Mouse (Mus musculus) cerebellum, adult 11-12 months (tissue): ENCODE measurements around the gene Pgf.
A peak's percentile ranks its signal among the peaks of the same experiment; 100 is the strongest.
"Not testable (repeated sequence)": the region's sequence is repeated elsewhere in the genome, so short reads cannot be mapped to it uniquely, and the experiment has no call there.

Experiments
- DNase-seq: peaks from one replicate; pipeline ENCODE4 v3.0.0; 2022

Gene Pgf

DNA sequence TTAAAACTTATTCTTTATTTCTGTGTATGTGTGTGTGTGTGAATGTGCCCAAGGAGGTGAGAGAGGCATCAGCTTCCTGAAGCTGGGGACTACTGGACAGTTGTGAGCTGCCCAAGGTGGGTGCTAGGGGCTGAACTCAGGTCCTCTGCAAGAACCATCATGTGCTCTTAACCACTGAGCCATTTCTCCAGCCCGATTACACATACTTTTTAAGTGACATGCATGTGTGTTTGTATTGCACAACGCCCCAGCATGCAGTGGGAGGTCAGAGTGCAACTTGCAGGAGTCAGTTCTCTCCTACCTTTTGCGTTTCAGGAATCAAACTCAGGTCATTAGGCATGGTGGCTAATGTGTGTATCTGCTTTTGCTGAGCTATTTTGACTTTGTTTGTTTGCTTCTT, 24.6 kb downstream of the Pgf start:
- DNase-seq: no peak

DNA sequence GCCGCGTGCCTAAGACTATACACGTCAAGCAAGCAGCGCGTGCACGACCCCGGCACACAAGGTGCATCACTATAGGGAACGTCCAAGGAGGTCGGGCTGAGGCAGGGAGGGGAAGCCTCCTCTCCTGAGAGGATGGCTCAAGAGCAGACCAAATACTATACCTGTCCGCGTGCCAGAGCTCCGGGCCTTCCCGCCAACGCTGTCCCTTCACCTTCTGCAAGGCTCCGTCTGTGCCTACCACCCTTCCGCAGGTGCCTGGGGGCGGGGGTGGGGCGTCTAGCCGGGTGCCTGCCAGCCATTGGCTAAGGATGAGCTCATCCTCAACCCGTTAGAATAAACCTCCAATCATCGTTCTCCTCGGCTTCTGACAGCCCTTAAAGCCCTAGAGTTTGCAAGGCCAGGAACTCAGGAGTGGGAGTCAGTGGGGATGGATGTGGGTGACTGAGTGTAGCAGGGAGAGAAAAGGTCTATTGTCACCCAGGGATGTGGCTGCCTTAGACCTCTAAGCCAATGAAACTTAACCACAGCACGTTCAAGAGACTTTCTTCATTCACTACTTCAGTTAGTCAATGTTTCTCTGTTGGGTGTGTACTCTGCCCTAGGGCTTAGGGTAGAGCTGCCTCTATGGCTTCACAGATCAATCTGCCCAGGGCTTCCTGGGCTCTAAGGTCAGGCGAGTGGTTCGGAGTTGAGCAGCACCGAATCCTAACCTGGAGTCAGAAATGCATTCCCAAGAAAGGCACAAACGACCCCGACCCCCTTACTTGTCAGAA, 26.4 kb downstream of the Pgf start, which contains the start of gene Rps6kl1:
Rps6kl1 (minus strand) TSS at position 263 of the 773 bp plus-strand sequence.
- peak; percentile 91 for DNase-seq

DNA sequence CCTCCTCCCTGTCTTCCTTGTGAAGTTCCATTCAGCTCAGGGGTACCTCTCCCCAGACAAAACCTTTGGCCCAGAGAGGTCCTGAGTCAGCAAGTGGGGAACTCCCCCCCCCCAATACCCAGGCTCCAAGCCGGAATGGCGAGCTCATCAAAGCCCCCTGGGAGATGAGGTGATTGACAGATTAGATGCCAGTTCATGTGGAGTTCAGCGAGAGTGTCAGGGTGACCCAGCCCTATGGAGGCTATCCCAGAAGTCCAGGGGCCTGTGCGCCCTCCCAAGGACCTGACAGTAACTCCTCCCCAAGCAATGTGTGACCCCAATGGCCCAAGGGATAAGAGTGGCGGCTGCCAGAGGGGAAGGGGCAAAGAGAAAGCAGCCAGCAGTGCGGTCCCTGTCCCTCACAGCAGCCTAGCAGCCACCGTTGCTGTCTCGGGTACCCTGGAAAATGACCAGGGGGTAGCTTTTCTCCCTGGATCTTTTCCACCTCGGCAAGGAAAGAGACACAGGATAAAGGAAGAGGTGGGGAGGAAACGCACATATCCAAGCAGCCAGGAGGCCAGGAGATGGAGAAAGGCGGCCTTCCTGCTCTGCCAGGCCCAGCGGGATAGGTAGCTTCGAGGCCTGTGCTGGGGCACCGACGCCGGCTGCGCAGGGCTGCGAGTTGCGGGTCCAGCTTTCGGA, 27.1 kb downstream of the Pgf start:
- DNase-seq: peak; percentile 60

DNA sequence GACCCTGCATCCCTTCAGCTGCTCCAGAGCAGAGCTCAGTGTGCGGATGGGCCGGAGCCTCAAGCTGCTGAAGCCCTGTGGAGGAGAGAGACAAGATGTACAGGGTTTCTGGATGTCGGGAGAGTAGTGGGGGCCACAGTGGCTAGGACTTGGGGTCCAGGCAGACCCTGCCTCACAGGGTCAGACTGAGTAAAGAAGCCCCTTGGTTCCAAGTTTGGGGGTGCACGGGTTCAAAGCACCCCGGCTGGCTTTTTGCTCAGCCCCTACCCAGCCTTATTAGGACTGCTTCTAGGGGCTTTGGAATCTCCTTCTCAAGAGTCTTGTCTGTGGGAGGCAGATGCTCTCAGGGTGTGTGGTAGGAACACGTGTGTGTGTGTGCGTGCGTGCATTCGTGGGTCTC, 30.7 kb downstream of the Pgf start:
- no peak for DNase-seq

DNA sequence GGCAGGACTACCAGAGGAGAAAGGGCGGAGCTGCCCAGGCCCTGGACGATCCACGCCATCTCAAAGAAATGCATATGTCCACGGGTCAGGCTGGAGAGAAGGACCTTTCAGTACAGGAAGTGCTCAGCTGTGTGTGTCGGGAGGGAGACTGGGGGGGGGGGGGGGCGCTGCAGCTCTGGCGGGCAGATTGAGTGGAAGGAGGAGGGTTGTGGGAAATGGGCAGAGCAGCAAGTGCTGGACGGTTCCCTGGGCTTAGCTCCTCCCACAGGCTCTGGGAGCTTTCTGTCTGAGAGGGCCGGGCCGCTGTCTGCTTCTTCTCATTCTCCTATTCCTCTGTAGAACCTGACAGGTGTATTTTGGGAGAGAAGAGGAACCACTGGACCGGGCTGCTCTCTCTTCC, 31.2 kb downstream of the Pgf start:
- DNase-seq: no peak

DNA sequence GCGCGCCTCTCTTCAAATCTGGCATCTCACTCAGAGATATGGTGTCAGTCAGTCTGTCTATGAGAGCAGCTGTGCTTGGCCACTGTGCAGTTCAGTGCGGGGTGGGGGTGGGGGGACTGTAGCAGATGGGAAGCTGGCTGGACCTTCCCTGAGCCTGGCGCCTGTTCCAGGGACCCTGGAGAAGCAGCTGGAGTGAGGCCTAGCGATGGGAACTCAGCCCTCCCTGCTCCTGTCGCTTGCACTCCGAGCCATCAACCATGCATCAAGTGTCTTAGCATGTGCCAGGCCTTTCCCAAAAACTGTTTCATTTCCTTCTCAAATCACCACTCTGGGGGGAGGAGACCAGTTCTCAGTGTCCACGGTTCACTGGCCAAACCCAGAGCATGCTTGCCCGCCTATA, 32.0 kb downstream of the Pgf start:
- no peak for DNase-seq

DNA sequence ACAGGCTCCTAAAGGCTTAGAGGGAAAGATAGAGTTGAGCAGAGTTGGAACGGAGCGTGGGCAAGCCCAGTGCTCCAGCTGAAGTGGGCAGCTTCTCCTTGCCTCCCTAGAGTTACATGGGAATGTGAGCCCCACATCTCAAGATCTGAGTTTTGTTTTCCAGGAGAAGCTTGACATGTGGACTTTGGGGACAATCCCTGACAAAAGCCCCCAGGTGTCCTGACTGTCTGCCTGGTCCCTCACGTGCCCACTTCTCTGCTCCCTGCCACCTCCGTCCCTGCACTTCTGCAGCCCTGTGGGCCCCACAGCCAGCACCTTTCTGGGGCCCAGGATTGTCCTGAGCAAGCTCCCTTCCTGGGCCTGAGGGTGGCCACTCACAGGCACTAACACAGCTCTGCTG, 32.8 kb downstream of the Pgf start:
- no peak for DNase-seq

DNA sequence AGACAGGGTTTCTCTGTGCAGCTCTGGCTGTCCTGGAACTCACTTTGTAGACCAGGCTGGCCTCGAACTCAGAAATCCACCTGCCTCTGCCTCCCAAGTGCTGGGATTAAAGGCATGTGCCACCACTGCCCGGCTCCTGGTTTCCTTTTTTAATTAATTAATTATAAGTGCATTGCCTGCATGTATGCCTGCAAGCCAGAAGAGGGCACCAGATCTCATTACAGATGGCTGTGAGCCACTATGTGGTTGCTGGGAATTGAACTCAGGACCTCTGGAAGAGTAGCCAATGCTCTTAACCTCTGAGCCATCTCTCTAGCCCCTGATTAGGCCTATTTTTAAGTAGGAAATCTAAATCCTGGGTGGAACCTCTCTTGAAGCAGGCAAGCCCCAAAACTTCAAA, 33.3 kb downstream of the Pgf start:
- DNase-seq: not testable (repeated sequence)

DNA sequence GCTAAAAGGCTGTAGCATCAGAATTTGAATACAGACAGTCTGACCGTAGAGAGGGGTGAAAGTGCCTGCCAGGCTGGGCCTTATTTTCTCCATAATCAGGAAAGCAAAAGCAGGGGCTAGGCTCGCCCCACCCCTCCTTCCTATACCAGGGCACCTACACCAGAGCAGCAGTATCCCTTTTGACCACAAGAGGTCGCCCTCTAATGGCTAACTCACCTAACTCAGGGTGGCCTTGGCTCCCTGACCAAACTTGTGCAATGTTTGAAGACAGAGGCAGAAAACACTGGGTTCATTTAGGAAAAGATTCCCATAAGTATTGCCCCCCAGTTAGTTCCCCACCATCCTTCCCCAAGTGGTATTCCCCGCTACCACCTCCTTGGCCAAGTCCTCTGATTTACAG, 34.8 kb downstream of the Pgf start:
- peak; percentile 65 for DNase-seq

DNA sequence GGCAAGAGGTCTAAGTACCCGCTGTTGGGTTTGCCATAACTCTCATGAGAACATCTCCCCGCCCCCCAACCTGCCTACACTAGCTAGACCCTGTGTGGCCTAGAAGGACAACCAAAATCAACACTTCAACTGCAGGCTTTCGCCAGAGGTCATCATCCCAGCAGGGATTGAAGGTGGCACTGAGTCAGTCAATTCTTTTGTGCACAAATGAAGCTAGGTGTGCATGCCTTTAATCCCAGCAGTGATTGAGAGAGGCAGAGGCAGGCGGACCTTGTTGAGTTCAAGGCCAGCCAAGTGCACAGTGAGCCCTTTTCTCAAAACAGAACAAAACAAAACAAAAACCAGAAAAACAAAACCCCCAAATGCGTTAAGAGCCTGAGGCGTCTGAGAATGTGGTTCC, 36.5 kb downstream of the Pgf start:
- no peak for DNase-seq

DNA sequence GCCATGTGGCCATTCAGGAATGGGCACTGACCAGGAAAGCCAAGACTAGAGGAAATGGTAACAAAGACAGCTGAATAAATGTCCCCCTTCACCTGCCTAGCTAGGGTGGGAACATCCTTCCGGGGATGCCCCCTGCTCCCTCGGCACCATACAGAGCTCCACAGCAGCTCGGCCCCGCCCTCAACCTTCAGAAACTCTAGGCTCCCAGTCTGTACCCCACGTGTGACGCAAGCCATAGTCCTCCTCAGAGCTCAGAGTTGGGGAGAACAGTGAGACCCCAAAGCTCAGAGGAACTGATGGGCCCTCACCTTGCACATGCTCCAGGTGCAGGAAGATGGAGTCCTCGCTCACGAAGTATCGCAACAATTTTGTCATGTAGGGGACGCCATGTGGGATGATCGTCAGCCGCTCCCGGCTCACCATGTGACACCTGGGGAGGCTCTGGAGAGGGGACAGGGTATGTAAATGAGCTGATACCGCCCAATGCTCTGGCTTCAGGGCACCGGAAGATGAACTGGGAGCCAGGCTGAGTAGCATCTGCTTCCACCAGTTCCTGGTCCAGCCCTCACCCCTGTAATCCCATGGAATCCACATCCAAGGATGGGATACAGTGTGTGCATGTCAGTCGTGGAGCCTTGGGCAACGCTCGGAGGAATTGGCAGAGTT, 37.4 kb downstream of the Pgf start:
- no peak for DNase-seq

DNA sequence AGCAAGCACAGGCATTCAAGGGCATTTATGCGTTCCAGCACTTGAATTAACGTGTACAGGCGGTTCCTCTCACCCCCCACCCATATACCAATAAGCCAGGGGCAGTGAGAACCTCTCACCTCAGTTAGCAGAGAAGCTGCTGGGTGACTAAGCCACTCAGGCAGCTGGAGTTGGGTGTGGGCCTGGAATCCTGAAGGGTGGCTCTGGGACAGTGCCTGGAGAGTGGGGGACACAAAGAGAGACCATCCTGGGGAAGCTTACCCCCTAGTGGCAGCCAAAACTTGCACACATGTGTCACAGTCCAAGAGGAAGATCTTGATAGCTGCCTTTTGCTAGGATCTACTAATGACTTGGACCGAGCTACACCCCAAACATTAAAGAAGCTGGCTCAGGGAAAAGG, 41.0 kb downstream of the Pgf start:
- DNase-seq: no peak

DNA sequence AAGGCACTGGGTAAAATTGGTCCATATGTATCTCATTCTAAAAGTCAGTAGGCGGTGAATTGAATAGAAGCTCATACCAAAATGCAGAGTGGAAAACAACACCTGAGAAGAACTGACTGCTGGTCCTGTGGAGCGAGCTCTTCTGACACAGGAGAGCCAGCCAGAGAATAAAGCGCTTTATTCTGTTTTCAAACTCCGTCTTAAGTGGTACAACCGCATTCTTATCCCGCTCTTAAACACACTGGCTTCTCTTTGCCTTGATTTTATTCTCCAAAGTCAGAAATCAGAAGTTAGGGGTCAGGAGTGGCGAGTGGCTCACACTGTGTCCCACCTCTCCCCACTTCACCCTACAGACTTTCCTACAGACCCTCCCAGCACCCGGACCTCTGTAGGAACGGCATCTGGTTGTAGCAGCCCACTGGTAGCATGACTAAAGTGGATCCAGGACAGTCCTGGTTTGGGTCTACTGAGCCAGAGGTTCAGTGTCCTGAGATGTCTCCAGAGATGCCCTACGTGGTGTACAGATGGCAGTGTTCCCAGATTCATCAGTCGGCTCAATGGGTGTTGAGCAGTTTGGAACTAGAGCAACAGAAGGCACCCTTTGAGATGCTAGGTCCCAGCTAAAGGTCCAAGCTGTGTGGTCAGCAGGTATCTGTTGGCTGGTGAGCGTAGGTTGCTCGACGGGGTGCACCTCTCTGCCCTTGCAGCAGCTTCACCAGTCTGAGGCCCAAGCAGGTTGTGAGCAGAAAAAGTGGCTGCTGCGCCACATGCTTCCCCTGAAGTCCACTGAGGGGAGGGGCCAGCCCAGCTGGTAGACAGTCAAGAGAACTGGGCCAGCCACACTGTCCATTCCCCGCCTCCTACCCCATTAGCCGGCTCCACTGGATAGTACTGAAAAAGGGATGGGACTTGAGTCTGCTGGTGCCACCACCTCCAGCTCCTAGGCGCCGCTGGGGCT, 41.8 kb downstream of the Pgf start:
- no peak for DNase-seq

DNA sequence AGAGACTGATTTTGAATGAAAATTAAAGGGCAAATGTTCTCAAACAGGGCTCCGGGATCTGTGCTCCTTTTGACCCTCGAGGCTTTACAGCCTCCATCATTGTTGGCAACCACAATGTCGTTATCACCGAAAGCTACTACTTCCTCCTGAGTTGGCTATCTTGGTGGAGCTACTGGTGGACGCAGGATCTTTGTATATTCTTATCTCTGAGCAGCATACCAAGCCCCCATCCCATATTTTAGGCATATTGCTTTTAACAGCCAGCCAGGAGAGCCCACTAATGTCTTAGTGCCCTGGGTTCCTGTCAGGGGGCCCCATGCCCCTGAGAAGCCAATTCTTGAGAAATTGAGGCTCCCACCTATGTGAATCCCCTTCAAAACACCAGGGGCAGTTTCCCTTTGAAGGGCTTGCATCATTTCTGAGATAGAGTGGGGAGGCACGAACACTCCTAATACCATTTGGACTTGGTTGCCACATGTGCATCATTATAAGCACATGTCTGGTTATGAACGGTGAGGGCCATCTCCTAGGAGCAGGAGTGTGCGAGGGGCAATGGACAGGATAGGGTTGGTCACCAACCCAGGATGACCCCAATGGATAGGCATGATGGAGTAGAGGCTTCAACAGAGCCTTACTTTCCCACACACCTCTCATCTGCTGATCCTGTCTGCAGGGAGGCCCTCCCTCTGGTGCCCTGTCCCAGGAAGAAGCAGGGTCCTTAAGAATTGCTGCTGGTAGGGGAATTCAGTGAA, 43.4 kb downstream of the Pgf start:
- DNase-seq: no peak

DNA sequence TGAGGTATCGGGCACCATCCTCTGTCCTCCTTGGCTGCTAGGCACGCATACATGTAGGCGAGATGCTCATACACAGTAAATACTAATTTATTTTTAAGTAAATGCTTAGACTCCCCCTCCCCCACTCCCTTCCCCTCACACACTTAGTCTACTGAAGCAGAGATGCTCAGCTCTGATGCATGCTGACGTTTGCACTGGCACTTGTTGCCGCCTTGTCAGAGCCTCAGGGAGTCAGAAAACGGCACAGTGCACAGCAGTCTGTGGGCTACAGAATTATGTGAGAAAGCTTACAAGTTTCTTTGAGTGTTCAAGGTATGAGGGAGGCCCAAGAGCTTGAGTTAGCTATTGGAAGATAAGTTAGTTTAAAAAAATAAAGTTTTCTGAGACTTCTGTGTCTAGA, 46.2 kb downstream of the Pgf start:
- DNase-seq: no peak

DNA sequence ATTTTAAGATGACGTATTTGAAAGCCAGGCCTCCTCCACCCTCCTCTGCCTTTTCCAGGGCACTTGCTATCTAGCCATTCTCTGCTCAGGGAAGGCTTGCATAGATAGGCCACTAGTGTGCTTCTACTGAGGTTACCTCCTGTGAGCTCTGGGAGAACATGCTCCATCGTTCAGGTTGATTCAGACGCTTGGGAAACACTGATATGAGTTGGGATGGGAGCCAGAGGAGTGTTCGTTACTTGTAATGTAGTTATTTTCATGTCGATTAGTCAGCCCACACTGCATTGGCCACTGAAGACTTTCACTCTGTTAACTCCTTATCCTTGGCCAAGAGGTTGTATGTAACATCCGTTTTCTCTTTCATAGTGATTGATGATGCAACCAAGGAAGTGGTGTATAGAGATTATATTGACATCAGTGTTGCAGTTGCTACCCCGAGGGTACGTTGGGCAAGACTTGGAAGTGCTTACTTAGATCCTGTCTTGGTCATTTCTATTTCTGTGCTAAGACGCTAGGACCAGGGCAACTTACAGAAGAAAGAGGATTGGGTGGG, 48.1 kb downstream of the Pgf start:
- no peak for DNase-seq

DNA sequence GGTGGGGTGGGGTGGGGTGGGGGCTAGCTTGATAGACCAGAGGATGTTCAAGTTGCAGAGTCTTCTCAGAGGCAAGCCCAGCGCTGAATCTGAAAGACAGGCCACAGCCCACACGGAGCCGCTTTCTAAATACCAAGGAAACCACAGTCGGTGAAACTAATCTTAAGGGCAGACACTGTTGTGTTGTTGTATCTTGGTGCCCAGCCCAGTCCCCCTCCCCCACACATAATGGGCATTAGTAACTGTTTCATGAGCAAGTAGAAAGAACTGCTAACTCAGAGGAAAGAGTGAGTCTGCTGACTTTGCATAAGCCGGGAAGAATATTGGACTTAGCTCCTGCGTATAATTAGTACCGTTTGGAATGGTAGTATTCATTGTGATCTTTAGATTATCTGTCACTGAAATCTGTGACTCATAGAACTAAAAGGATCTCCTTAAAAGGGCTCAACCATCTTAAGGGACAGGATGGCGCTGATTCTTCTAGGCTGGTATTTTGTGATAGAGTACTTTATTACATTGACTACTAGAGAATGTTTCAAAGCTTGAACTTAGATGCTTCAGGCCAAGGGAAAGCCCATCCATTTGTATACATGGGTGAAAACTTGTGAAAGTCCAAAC, 50.5 kb downstream of the Pgf start:
- DNase-seq: no peak

DNA sequence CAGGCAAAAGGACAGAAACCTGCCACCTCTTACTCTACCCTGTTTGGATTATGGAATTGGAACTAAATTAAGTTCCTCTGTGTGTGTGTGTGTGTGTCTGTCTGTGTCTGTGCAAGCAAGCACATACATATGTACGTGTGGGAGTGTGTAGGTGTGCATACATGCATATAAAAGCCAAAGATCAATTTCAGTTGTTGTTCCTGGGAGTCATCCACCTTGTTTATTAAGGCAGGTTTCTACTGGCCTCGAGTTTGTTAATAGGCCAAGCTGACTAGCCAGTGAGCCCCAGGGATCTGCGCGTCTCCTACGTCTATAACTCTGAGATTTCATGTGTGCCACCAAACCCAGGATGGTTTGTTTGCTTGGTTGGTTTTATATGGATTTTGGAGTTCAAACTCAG, 52.8 kb downstream of the Pgf start:
- no peak for DNase-seq

DNA sequence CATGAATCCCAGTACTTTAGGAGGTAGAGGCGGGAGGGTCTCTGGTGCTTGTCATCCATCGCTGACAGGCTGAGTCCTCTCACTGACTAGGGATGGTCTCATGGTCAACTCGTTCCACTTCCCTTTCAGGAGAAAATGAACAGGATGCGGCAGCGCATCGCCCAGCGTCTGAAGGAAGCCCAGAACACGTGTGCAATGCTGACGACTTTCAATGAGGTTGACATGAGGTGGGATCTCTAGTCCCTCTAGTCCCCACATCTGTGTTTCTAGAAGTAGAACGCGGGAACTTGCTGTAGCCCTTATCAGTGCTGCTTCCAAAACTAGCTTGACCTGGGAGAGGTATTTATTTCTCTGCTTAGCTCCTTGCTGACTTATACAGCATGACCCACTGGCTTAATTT, 53.9 kb downstream of the Pgf start:
- no peak for DNase-seq

DNA sequence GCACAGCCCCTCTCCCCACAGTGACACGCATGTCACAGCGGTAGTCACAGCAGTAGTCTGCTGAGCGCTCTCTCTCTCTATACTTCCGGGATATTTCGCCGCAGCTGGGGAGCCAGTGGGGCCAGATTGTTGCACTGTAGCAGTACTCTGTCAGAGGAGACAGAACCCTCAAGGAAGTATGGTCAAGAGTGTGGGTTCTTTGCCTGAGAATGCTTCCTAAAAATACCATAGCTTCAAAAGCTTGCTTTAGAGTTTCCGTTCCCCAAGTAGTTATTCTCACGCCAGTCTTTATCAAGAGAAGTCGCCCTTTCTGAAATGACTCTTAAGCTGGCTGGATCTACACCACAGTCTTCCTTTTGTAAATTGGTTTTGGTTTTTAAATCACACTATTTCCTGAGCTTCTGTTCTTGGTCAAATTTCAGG, 54.5 kb downstream of the Pgf start:
- DNase-seq: no peak

DNA sequence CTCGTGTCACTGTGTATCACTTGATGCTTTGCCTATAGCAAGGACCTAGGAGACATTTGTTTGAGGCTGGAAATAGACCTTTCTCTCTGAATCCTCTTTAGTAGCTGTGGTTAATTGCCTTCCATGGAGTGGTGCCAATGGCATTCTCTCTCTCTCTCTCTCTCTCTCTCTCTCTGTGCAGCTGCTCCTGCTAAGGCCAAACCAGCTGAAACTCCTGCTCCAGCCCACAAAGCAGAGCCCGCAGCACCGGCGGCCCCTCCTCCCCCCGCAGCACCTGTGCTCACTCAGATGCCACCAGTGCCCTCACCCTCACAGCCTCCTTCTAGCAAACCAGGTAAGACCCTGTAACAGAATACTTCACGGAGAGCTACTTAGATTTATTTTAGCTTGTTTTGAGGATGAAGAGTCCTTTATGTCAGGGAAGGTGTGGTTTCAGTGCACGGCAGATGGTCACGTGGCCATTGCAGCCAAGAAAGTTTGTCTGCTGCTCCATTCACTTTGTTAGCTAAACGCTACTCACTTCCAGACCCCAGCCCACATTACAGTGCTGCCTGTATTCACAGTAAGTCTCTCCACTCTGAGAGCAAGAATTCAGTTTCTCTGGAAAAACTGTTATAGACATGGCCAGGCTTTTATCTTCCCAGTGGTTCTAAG, 55.7 kb downstream of the Pgf start:
- DNase-seq: no peak
